In the genomic region with DNA sequence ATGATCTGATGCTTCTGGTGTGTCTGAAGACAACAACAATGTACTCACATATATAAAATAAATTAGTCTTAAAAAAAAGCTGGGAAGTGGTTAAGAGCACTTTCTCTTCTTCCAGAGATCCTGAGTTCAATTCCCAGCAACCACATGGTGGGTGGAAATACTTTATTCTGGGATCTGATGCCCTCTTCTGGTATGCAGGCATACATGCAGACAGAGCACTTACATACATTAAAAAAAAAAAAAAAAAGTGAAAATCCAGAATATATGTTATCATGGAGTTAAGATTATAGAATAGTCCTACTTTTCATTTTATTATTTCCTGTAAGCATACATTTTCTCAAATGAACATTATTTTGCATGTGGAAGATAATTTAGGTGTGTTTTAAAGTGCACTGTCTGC, we compare ENCODE assay signal across 21 mouse cellular contexts. TPM values are rescaled to one million over a fixed set of nuclear protein-coding genes. Genes with fewer than 3 reads are reported as not detected.
A peak's percentile ranks its signal among the peaks of the same experiment; 100 is the strongest.
DNase-seq lines count a peak whose midpoint lies in the region; ATAC-seq and TF ChIP-seq lines count a peak whose summit lies in the region.
"Had no signal": no experiment of that assay in that cellular context is flagged by ENCODE, and none has a peak within 500 bp of the region (broad histone marks: within the 10 kb centered on the region; RNA-seq: fewer than 3 reads in every experiment).

No protein-coding gene starts in this region.

- DNase-seq in kidney, postnatal 0 days (ENCODE audit: low spot score), result no peak
- no peak for DNase-seq in midbrain, postnatal 0 days (ENCODE audit: low spot score)
- peak; percentile 36 for DNase-seq in NIH3T3 (ENCODE audit: low read depth)
- no peak for DNase-seq in stomach, postnatal 0 days (ENCODE audit: low spot score)
- DNase-seq in ovary, adult 18-20 months (ENCODE audit: low spot score), result no peak
- DNase-seq: adrenal gland, postnatal 14 days; cerebellum, adult 18-20 months; kidney, postnatal 14 days; layer of hippocampus, adult 9-11 months; thymus, postnatal 4 days had no signal

- peaks cover 8% of the 10 kb centered on the region; the same call in 1 of the 2 replicates for H3K36me3 ChIP-seq in kidney, postnatal 0 days (ENCODE audit: insufficient read depth, low read length)
- H3K36me3 ChIP-seq in kidney, embryonic 14.5 days (ENCODE audit: control insufficient read depth, insufficient read depth, low read length), result peaks cover 40% of the 10 kb centered on the region
- H3K36me3 ChIP-seq in midbrain, postnatal 0 days (ENCODE audit: insufficient read depth, low read length), result peaks cover 31% of the 10 kb centered on the region
- peaks cover 30% of the 10 kb centered on the region for H3K36me3 ChIP-seq in midbrain, embryonic 15.5 days (replicated peaks)
- peaks cover 6% of the 10 kb centered on the region for H3K36me3 ChIP-seq in stomach, postnatal 0 days (ENCODE audit: control insufficient read depth, insufficient read depth, low read length)

- H3K9me3 ChIP-seq in kidney, postnatal 0 days (replicated peaks; ENCODE audit: low read length), result no peaks in the 10 kb centered on the region
- no peaks in the 10 kb centered on the region for H3K9me3 ChIP-seq in kidney, embryonic 14.5 days (ENCODE audit: control insufficient read depth, low read length)
- H3K9me3 ChIP-seq in midbrain, postnatal 0 days (ENCODE audit: low read length), result no peaks in the 10 kb centered on the region
- no peaks in the 10 kb centered on the region for H3K9me3 ChIP-seq in midbrain, embryonic 15.5 days
- H3K9me3 ChIP-seq in stomach, postnatal 0 days (ENCODE audit: control insufficient read depth, low read length), result no peaks in the 10 kb centered on the region
- H3K9me3 ChIP-seq: embryonic facial prominence, embryonic 10.5 days; forebrain, embryonic 15.5 days; hindbrain, embryonic 12.5 days; intestine, embryonic 15.5 days; limb, embryonic 13.5 days; neural tube, embryonic 15.5 days had no signal

- H3K4me3 ChIP-seq in kidney, postnatal 0 days (replicated peaks; ENCODE audit: low read depth, low read length), result no peak overlapping the region
- no peak overlapping the region for H3K4me3 ChIP-seq in kidney, embryonic 14.5 days (ENCODE audit: low read length)
- H3K4me3 ChIP-seq in midbrain, postnatal 0 days (ENCODE audit: low read depth, low read length), result no peak overlapping the region
- no peak overlapping the region for H3K4me3 ChIP-seq in midbrain, embryonic 15.5 days
- no peak overlapping the region for H3K4me3 ChIP-seq in stomach, postnatal 0 days (ENCODE audit: low read depth, low read length)
- H3K4me3 ChIP-seq: forebrain, embryonic 15.5 days; hindbrain, embryonic 12.5 days had no signal

- no peak for TF ChIP-seq EP300 in stomach, postnatal 0 days (optimal IDR thresholded peaks at IDR 0.05)

- H3K4me1 ChIP-seq in kidney, postnatal 0 days (replicated peaks; ENCODE audit: insufficient read depth, low read length), result 0 out of 2 replicates have a peak, but pooled peaks cover 5% of the 10 kb centered on the region
- peaks cover 8% of the 10 kb centered on the region for H3K4me1 ChIP-seq in kidney, embryonic 14.5 days (ENCODE audit: control insufficient read depth, insufficient read depth, low read length)
- peaks cover 8% of the 10 kb centered on the region; the same call in 1 of the 2 replicates for H3K4me1 ChIP-seq in midbrain, postnatal 0 days (ENCODE audit: insufficient read depth, low read length)
- peaks cover 16% of the 10 kb centered on the region for H3K4me1 ChIP-seq in midbrain, embryonic 15.5 days
- no peaks in the 10 kb centered on the region for H3K4me1 ChIP-seq in stomach, postnatal 0 days (replicated peaks; ENCODE audit: control insufficient read depth, insufficient read depth)
- H3K4me1 ChIP-seq: intestine, embryonic 15.5 days had no signal

- ATAC-seq in kidney, postnatal 0 days (replicated peaks; ENCODE audit: low FRiP score, low read depth), result no peak
- no peak for ATAC-seq in kidney, embryonic 14.5 days (ENCODE audit: low FRiP score, low TSS enrichment)
- no peak for ATAC-seq in midbrain, postnatal 0 days (ENCODE audit: low FRiP score)
- ATAC-seq in midbrain, embryonic 15.5 days (replicated peaks), result no peak
- no peak for ATAC-seq in stomach, postnatal 0 days (ENCODE audit: low FRiP score, low TSS enrichment)
- ATAC-seq in monocyte, adult 5-6 weeks (replicated peaks; ENCODE audit: insufficient number of reproducible peaks, low FRiP score, low TSS enrichment, poor library complexity, severe bottlenecking), result no peak
- ATAC-seq: forebrain, embryonic 15.5 days; intestine, embryonic 15.5 days had no signal

- no peak overlapping the region for H3K27ac ChIP-seq in kidney, postnatal 0 days
- no peak overlapping the region for H3K27ac ChIP-seq in kidney, embryonic 14.5 days (ENCODE audit: low read depth, low read length)
- H3K27ac ChIP-seq in midbrain, postnatal 0 days (ENCODE audit: low read depth, low read length), result no peak overlapping the region
- H3K27ac ChIP-seq in midbrain, embryonic 15.5 days, result no peak overlapping the region
- no peak overlapping the region for H3K27ac ChIP-seq in stomach, postnatal 0 days (replicated peaks)
- H3K27ac ChIP-seq: embryonic facial prominence, embryonic 10.5 days; forebrain, embryonic 15.5 days; hindbrain, embryonic 12.5 days; intestine, embryonic 15.5 days; limb, embryonic 13.5 days; neural tube, embryonic 15.5 days had no signal

- H3K27me3 ChIP-seq in kidney, postnatal 0 days (ENCODE audit: insufficient read depth, low read length), result no peaks in the 10 kb centered on the region
- no peaks in the 10 kb centered on the region for H3K27me3 ChIP-seq in kidney, embryonic 14.5 days (ENCODE audit: control insufficient read depth, insufficient read depth, low read length)
- H3K27me3 ChIP-seq in midbrain, postnatal 0 days (ENCODE audit: insufficient read depth, low read length), result no peaks in the 10 kb centered on the region
- H3K27me3 ChIP-seq in midbrain, embryonic 15.5 days (replicated peaks), result no peaks in the 10 kb centered on the region
- no peaks in the 10 kb centered on the region for H3K27me3 ChIP-seq in stomach, postnatal 0 days (ENCODE audit: control insufficient read depth, insufficient read depth, low read length)
- H3K27me3 ChIP-seq: forebrain, embryonic 15.5 days; hindbrain, embryonic 12.5 days; intestine, embryonic 15.5 days; limb, embryonic 13.5 days; neural tube, embryonic 15.5 days had no signal

- no peak overlapping the region for H3K4me2 ChIP-seq in kidney, postnatal 0 days (ENCODE audit: low read length)
- no peak overlapping the region for H3K4me2 ChIP-seq in kidney, embryonic 14.5 days (replicated peaks; ENCODE audit: low read depth, low read length)
- H3K4me2 ChIP-seq in midbrain, postnatal 0 days (ENCODE audit: low read depth, low read length, poor library complexity, severe bottlenecking), result no peak overlapping the region
- H3K4me2 ChIP-seq in midbrain, embryonic 15.5 days, result no peak overlapping the region
- H3K4me2 ChIP-seq in stomach, postnatal 0 days (replicated peaks; ENCODE audit: low read depth), result no peak overlapping the region
- H3K4me2 ChIP-seq: forebrain, embryonic 15.5 days had no signal

- H3K9ac ChIP-seq in kidney, postnatal 0 days (ENCODE audit: low read depth, low read length), result no peak overlapping the region
- no peak overlapping the region for H3K9ac ChIP-seq in kidney, embryonic 14.5 days (ENCODE audit: low read depth, low read length)
- no peak overlapping the region for H3K9ac ChIP-seq in midbrain, postnatal 0 days (replicated peaks; ENCODE audit: low read length, poor library complexity, severe bottlenecking)
- H3K9ac ChIP-seq in midbrain, embryonic 15.5 days, result no peak overlapping the region
- H3K9ac ChIP-seq in stomach, postnatal 0 days (ENCODE audit: low read length), result no peak overlapping the region
- H3K9ac ChIP-seq: forebrain, embryonic 15.5 days; hindbrain, embryonic 12.5 days; intestine, embryonic 15.5 days; limb, embryonic 13.5 days; neural tube, embryonic 15.5 days had no signal

- peak; percentile 46 for TF ChIP-seq CTCF in kidney, postnatal 0 days (IDR thresholded peaks at IDR 0.05; ENCODE audit: low read depth)
- TF ChIP-seq CTCF in midbrain, postnatal 0 days (IDR thresholded peaks at IDR 0.05), result peak; percentile 47
- peak; percentile 40; the same call in 1 of the 2 replicates for TF ChIP-seq CTCF in stomach, postnatal 0 days (IDR thresholded peaks at IDR 0.05; ENCODE audit: low read depth)

RNA-seq across cellular contexts. Expression of gene Nol10, which starts 1.8 kb away (rescaled TPM):
- polyA plus RNA-seq in kidney, postnatal 0 days (2015; fragmentation: Nextera tagmentation; extraction: Ambion mirVana), result 15.0 and 16.8 TPM in 2 replicates
- polyA plus RNA-seq in kidney, embryonic 14.5 days (2014; fragmentation: Nextera tagmentation; extraction: Ambion mirVana), result 22.0 and 31.0 TPM in 2 replicates
- total RNA-seq in midbrain, postnatal 0 days (2014; rRNA removed), result 6.5 and 10.0 TPM in 2 replicates
- polyA plus RNA-seq in midbrain, postnatal 0 days (2015; fragmentation: Nextera tagmentation; extraction: Ambion mirVana), result 11.8 and 13.6 TPM in 2 replicates
- 20.7 and 21.6 TPM in 2 replicates for polyA plus RNA-seq in midbrain, embryonic 15.5 days (2015; fragmentation: Nextera tagmentation; extraction: Ambion mirVana)
- 7.3 and 8.2 TPM in 2 replicates for polyA plus RNA-seq in stomach, postnatal 0 days (2015; fragmentation: Nextera tagmentation; extraction: Ambion mirVana)
- total RNA-seq in monocyte, adult 5-6 weeks (2017), result 8.7 to 10.5 TPM (median 9.5 TPM) in 3 replicates

RNA-seq across cellular contexts. Expression of gene Atp6v1c2, which starts 20.9 kb away (rescaled TPM):
- 19.2 and 19.9 TPM in 2 replicates for polyA plus RNA-seq in kidney, postnatal 0 days (2015; fragmentation: Nextera tagmentation; extraction: Ambion mirVana)
- 0.53 and 1.0 TPM in 2 replicates for polyA plus RNA-seq in kidney, embryonic 14.5 days (2014; fragmentation: Nextera tagmentation; extraction: Ambion mirVana)
- total RNA-seq in midbrain, postnatal 0 days (2014; rRNA removed), result 1.6 and 1.9 TPM in 2 replicates
- 1.8 and 2.0 TPM in 2 replicates for polyA plus RNA-seq in midbrain, postnatal 0 days (2015; fragmentation: Nextera tagmentation; extraction: Ambion mirVana)
- 0.59 and 0.75 TPM in 2 replicates for polyA plus RNA-seq in midbrain, embryonic 15.5 days (2015; fragmentation: Nextera tagmentation; extraction: Ambion mirVana)
- 14.6 and 16.3 TPM in 2 replicates for polyA plus RNA-seq in stomach, postnatal 0 days (2015; fragmentation: Nextera tagmentation; extraction: Ambion mirVana)
- total RNA-seq in monocyte, adult 5-6 weeks (2017), result not detected in 3 replicates
- total RNA-seq: megakaryocyte-erythroid progenitor cell, adult 5-6 weeks had no signal
- polyA plus RNA-seq: erythroblast, embryonic 14.5 days had no signal
